Mouse (Mus musculus) urinary bladder, postnatal 10 days (tissue): ENCODE data around the gene Grb10.

Experiments
- DNase-seq: peaks from one replicate; pipeline ENCODE4 v3.0.0; 2022; ENCODE audit warnings: low spot score

The Grb10 gene

GRCm38 (mm10) chr11:12032831-12033230, 5.7 kb downstream of the Grb10 start:
- no peak for DNase-seq

DNA sequence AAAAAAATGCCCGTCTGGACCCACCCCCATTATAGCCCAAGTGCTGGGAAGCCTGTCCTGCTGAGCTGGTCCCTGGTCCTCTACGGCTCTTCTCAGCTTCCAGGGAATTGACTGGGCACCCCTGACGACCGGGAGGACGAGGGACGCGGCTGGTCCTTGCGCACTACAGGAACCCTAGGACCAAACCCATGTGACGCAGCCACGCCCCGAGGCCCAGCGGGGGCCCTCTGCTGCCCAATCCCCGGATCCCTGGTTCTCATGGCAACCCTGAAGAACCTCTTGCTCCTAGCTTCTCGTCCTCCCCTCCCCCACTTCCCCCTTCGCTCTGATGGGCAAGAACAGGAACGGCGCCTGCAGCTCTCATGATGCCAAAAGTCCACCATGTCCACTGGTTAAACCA, 11.8 kb downstream of the Grb10 start:
- no peak for DNase-seq

- no peak for DNase-seq
Measured at GRCm38 (mm10) chr11:12025756-12026593, 12.5 kb downstream of the Grb10 start.

DNA sequence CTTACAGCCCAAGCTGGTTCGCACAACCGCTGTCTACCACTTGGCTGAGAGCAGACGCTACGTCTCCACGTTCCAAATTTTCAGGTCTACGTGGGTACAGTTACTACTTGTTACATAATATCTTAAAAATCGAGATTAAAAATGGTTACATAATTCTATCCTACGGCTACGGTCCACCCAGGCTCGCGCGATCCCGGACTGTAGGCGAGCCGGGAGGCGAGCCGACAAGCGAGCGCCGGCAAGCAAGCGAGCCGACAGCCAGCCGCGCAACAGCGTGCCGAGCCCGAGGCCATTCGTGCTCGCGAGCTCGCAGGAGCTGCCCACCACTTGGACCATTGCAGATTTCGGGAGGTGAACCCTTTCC, 13.1 kb downstream of the Grb10 start:
- DNase-seq, result no peak

DNA sequence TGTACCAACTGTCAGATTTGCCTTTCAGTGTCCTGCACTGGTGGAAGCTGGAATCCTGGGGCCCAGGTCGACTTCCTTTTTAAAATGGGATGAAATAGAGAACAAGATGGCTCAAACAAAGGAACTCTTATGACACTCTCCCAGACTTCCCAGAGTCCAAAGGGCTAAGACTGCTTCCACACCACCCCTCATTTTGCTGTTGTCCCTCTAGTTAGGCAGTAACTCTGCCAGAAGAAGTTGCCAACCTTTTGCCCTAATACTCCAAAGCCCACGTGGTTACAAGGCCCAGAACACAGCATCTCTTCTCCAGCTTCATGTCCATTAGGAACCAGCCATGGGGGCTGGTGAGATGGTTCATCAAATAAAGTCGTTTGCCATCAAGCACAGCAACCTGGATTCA, 15.4 kb downstream of the Grb10 start:
- DNase-seq, result no peak

GRCm38 (mm10) chr11:12019651-12020050, 18.8 kb downstream of the Grb10 start:
- no peak for DNase-seq

- no peak for DNase-seq
Measured at GRCm38 (mm10) chr11:12018604-12019003, 19.9 kb downstream of the Grb10 start.

- no peak for DNase-seq
Measured at GRCm38 (mm10) chr11:12010084-12010483, 28.4 kb downstream of the Grb10 start.

DNA sequence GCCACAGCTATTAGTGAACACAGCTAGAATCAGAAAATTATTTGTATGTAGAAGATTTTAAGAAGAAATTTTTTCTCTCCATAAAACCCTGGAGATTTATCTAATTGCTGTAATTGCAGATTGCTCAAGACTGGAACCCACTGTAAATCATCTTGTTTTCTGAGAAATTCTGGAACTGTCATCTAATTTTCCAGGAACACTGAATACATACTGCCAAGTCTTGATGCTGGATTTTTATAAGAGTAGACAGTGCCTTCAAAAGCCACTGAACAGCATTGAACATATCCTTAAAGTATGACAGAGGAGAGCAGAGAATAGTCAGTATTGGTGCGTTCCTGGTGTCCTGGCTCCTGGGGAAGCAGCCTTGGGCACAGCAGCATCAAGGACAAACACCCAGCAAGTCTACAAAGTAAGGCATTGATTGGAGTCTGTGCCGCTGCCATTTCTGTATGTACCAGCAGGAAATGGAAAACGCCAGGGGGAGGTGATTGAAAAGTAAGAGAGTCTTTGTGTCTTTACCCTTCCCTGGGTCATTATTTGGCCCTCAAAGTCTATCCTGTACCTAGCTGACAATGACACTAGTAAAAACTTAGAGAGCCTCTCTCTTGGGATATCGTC, 38.1 kb downstream of the Grb10 start:
- no peak for DNase-seq

GRCm38 (mm10) chr11:11998881-11999280, 39.6 kb downstream of the Grb10 start:
- DNase-seq, result no peak

- DNase-seq, result no peak
Measured at GRCm38 (mm10) chr11:11997045-11997444, 41.4 kb downstream of the Grb10 start.

DNA sequence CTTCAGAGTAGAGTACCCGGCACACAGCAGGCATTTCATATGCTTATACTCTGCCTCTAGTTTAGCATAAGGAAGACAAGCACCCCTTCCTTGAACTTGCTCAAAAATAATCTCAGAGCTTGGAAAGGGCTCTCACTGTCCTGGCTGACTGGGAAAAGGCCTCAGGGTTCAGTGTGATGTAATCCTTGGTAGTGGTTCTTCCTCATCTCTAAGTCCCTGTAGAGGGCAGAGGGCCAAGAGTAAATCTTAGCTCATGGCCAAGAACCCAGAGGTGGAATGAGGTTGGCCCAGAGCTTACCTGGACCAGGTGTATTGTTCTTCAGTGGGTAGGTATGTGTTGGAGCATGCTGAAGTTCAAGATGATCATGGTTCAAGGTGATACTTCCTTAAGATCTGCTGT, 43.1 kb downstream of the Grb10 start:
- no peak for DNase-seq

DNA sequence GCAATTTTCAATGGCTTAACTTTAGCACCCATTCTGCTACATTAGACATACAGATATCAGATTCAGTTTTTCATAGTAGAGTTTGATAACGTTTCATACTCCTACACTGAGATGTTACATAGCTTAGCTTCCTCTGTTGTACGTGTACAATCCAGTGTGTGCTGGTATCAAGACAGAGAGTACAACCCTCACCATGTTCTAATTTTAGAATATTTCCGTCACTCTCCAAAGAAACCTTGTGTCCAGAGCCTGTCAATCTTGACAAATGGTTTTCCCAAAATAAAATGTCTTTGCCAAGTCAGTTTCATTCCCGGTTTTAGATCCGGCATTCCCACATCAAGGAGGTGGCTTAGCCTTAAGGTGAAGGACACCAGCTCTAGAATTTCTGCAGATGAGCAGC, 44.7 kb downstream of the Grb10 start:
- DNase-seq, result no peak

DNA sequence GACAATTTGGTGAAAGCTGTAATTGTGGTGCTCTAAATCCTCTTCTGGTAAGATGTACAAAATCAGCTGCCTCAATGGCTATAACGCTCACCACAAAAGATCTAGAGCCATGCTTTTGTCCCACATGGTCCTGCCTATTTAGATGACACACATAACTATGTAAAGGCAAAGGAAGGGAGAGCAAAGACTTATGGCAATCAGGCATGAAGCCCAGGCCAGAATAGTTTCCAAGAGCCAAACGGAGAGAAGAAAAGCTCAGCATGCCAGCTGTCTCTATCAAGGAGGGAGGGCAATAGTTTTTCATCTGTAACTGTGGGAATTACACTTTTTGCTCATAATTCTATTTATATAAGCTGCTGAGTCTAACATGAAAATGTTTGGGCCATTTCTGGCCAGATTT, 45.3 kb downstream of the Grb10 start:
- no peak for DNase-seq

DNA sequence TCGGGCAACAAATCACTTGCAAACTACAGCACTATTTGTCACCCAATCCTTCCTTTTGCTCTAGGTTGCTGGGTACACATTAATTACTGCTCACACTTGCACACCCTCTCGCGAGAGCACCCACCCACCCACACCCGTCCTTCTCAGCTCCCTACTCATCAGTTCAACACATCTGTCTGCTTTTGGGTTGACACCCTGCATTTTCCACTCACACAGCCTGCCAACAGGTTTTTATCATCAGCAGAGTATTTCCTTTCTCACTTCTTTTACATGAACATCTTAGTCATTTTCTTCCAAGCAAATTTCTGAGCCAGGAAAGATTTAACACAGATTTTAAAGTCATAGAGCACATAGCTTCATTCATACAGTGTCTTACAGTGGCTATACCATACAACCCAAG, 48.6 kb downstream of the Grb10 start:
- no peak for DNase-seq

DNA sequence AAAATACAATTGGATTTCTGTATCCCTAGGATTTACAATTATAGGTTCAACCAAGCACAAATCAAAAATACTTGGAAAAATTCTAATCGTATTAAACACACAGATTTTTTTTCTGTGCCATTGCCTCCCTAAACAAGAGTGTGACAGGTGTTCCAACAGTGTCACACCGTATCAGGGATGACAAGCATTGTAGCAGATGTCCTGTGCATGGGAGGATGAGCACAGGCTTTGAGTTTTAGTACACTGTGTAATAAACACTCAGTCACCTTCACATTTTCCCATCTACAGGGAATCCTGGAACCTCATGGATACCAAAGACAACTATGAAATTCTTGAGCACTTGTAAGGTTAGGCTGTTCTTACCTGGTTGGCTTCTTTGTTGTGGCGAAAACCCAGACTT, 51.2 kb downstream of the Grb10 start:
- no peak for DNase-seq

DNA sequence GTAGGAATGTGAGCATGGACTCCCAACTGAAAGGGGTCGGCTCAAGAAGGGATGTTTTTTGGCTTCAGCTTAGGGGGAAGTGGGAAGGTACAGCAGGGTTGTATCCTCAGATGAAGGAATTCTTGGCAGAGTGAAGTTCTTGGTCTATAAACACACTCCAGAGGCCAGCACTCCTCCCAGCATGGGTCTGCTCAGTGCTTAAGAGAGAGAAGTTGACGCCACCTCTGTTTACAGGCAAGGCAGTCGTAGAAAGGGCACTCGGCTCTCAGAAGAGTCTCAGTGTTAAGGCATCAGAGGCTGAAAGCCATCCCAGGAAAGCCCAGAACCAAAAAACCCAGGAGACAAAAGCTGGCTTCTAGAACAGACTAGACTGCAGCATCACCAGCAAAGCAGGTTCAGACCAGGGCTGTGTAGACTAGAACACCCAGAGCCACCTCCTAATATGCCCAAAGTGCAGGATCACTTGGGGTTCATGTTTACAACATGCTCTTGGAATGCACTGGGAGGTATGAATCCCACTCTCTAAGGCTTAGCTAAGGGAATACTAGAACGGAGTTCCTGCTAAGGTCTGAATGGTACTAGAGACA, 59.8 kb downstream of the Grb10 start:
- no peak for DNase-seq

- no peak for DNase-seq
Measured at GRCm38 (mm10) chr11:11974591-11975255, 63.8 kb downstream of the Grb10 start.

- no peak for DNase-seq
Measured at GRCm38 (mm10) chr11:11973366-11974014, 65.0 kb downstream of the Grb10 start.

GRCm38 (mm10) chr11:11972401-11973110, 65.9 kb downstream of the Grb10 start:
- DNase-seq, result no peak

DNA sequence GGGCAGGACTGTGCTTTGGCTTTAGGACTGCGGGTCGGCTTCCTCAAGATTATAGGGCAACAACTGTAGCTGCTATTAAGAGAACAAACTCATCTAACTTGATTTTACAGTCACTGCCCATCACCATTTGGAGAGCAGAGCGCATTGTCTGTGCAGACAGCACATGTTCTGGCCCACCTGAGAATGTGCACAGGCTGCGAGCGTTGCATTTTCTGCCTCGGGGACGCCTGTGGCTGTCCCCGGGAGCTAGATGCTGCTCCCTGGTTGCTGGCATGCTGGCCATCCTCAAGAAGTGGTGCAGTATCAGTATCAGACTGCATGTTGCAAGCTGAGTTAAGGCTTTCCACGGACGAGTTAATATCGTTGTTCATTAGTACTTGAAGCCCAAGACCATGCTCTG, 68.2 kb downstream of the Grb10 start:
- no peak for DNase-seq

- DNase-seq, result no peak
Measured at GRCm38 (mm10) chr11:11968830-11969229, 69.7 kb downstream of the Grb10 start.
